Mouse (Mus musculus) limb, embryonic 13.5 days (tissue): ENCODE measurements at regions not wholly inside any gene's neighbourhood (a gene's known extent, or its start where the extent isn't known, plus 50 kb on each side); places are given as distances from the start of the nearest gene placed in this dataset.

Experiments
- ATAC-seq: fragments of 200-750 bp; cut with Nextera tagmentation; 2 replicates; pipeline ENCODE4 v1.8.0; 2017; ENCODE audit warnings: low read depth, moderate number of reproducible peaks, moderate TSS enrichment; ENCODE audit not compliant: low FRiP score
- H3K27ac ChIP-seq: fragments of 300-500 bp; sonication (generic); 2 replicates; pipeline ENCODE4 v1.5.1; 2015; ENCODE audit warnings: inconsistent platforms, mild to moderate bottlenecking, moderate library complexity
- H3K27me3 ChIP-seq: fragments of 300-500 bp; sonication (generic); 2 replicates; pipeline ENCODE4 v1.6.1; 2015; ENCODE audit warnings: mild to moderate bottlenecking, inconsistent platforms
- H3K36me3 ChIP-seq: fragments of 300-500 bp; sonication (generic); 2 replicates; pipeline ENCODE4 v1.6.1; 2015; ENCODE audit warnings: inconsistent platforms, mild to moderate bottlenecking, moderate library complexity
- H3K4me1 ChIP-seq: fragments of 300-500 bp; sonication (generic); 2 replicates; pipeline ENCODE4 v1.6.1; 2015; ENCODE audit warnings: inconsistent platforms
- H3K4me2 ChIP-seq: fragments of 300-500 bp; sonication (generic); replicated peaks from 2 replicates; pipeline ENCODE4 v1.6.1; 2015; ENCODE audit warnings: inconsistent platforms, mild to moderate bottlenecking, moderate library complexity
- H3K4me3 ChIP-seq: fragments of 300-500 bp; sonication (generic); 2 replicates; pipeline ENCODE4 v1.5.1; 2015; ENCODE audit warnings: moderate library complexity, mild to moderate bottlenecking, inconsistent platforms
- H3K9ac ChIP-seq: fragments of 300-500 bp; sonication (generic); 2 replicates; pipeline ENCODE4 v1.6.1; 2015; ENCODE audit warnings: mild to moderate bottlenecking, inconsistent platforms
- H3K9me3 ChIP-seq: fragments of 300-500 bp; sonication (generic); 2 replicates; pipeline ENCODE4 v1.6.1; 2016; ENCODE audit warnings: inconsistent platforms
- WGBS: fragments of 180-500 bp; shearing (Covaris S2); methylation state at CpG from one replicate; pipeline ENCODE4 v1.1.7; 2015; 5-methylcytosine and 5-hydroxymethylcytosine counted together

- Histone ChIP-seq H3K27ac (no peak overlapping the region), H3K36me3 (no peaks in the 10 kb centered on the region), H3K4me3 (no peak overlapping the region), H3K9me3 (no peaks in the 10 kb centered on the region), H3K4me1 (peaks cover 24% of the 10 kb centered on the region), H3K9ac (no peak overlapping the region), H3K4me2 (no peak overlapping the region), H3K27me3 (no peaks in the 10 kb centered on the region)
- ATAC-seq, result no peak
- 91% methylated on average over 5 of the region's 5 CpGs for WGBS
These were observed 277.7 kb downstream of the Tbc1d1 start for GRCm38 (mm10) chr5:64433786-64434185.

DNA sequence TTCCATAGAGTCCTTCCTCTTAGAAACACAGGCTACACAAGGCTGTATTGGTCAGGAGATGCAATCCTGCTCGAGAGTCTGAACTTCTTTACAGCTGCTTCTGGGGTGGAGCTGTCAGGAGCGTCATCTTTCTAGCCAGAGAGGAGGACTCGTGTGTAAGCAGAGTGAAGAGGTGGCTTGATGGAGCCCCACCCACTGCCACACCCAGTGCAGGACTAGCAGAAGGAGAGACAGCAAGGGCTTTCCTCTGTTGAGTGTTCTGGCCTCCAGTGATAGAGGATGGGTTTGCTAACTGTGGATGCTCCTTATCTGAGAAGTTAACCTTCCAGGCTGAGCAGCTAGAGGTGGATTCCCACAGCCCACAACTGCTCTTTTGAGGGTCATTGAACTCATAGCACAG is 279.4 kb downstream of the Tbc1d1 start:
- Histone ChIP-seq H3K9ac (no peak overlapping the region), H3K27me3 (no peaks in the 10 kb centered on the region), H3K4me3 (no peak overlapping the region), H3K4me1 (peaks cover 24% of the 10 kb centered on the region), H3K4me2 (no peak overlapping the region), H3K9me3 (no peaks in the 10 kb centered on the region), H3K27ac (no peak overlapping the region), H3K36me3 (no peaks in the 10 kb centered on the region)
- ATAC-seq, result no peak
- WGBS, result 48% methylated on average over 3 of the region's 3 CpGs

DNA sequence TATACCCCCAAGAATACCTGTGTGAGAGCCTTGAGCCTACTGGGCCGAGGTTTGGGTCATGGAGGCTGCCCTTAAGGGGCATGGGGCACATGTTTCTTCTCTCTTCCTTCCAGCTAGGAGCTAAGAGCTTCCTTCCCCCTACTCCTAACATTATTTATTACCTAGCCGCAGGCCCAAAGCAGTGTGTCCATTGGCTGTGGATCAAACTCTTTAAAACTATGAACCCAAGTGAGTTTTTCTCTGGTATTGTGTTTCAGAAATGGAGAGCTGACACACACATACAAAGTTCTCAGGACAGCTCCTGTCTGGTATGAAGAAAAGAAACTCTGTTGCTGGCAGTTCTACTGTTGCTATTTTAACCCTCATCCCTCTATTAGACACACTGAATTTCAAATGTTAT is 279.9 kb downstream of the Tbc1d1 start:
- no peak for ATAC-seq
- H3K4me2 ChIP-seq, result no peak overlapping the region
- H3K36me3 ChIP-seq, result no peaks in the 10 kb centered on the region
- no peak overlapping the region for H3K4me3 ChIP-seq
- H3K9me3 ChIP-seq, result no peaks in the 10 kb centered on the region
- H3K9ac ChIP-seq, result no peak overlapping the region
- peaks cover 27% of the 10 kb centered on the region for H3K4me1 ChIP-seq
- H3K27me3 ChIP-seq, result no peaks in the 10 kb centered on the region
- no peak overlapping the region for H3K27ac ChIP-seq
- WGBS, result 55% methylated on average over 2 of the region's 2 CpGs

GRCm38 (mm10) chr5:64437720-64438119 is 281.6 kb downstream of the Tbc1d1 start:
- H3K9me3 ChIP-seq, result no peaks in the 10 kb centered on the region
- H3K4me1 ChIP-seq, result peaks cover 32% of the 10 kb centered on the region
- no peak overlapping the region for H3K9ac ChIP-seq
- no peaks in the 10 kb centered on the region for H3K27me3 ChIP-seq
- H3K27ac ChIP-seq, result 0 out of 2 replicates have a peak overlapping the region, but pooled peaks have one; percentile 15
- ATAC-seq, result no peak
- H3K4me3 ChIP-seq, result no peak overlapping the region
- no peaks in the 10 kb centered on the region for H3K36me3 ChIP-seq
- WGBS, result 67% methylated on average over 5 of the region's 5 CpGs
- H3K4me2 ChIP-seq, result no peak overlapping the region

DNA sequence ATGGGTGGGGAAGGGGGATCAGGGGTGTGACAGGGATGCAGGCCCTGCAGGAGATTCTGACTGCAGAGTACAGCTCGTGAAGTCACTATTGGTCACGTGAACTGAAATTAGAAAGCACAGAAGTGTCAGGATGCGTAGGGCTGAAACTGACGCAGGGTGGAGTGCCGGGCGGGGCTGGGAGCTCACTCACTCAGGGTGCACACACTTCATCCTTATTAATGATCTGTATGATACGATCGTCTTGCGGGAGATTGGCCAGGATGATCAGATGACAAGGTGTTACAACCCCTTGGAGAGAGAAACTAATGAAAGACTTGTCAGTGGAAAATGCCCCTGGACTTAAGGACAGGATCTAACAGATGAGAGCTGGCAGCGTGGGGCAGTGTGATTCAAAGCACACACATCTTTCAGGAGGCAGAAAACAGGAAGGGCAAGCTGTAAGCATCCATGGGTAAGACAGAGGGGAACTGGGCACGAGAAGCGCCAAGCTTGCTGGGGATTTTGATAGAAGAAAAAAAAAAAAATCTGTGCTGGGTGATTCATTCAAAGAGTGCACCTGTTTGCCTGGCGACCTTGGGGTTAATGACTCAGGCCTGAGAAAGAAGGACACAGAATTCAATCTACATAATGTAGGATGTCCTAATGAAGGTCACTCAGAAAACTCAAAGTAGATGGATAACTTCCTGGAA is 282.5 kb downstream of the Tbc1d1 start:
- 76% methylated on average over 13 of the region's 13 CpGs for WGBS
- Histone ChIP-seq H3K4me3 (no peak overlapping the region), H3K4me1 (peaks cover 32% of the 10 kb centered on the region), H3K9me3 (no peaks in the 10 kb centered on the region), H3K27me3 (no peaks in the 10 kb centered on the region), H3K27ac (no peak overlapping the region), H3K36me3 (no peaks in the 10 kb centered on the region), H3K4me2 (no peak overlapping the region), H3K9ac (no peak overlapping the region)
- no peak for ATAC-seq

DNA sequence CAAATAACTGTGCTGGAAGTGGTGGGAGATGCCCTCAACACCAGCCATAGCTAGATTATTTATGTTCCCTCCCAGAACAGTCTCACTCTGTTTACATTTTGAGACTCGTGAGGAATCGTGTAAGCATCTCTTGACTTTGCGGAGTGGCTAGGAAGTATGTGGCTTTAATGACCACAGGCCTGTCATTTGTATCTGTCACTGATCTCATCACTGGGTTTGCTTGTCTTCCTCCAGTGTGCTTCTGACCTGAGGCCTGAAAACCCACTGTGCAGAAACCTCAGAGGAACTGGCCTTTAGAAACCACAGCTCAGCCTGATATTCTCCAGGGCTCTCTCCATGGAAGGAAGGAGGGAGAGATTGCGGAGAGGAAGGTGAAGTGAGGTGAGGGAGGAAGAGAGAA is 291.7 kb downstream of the Tbc1d1 start:
- Histone ChIP-seq H3K4me1 (peaks cover 3% of the 10 kb centered on the region; the same call in 1 of the 2 replicates), H3K9ac (no peak overlapping the region), H3K27ac (no peak overlapping the region), H3K4me3 (no peak overlapping the region), H3K4me2 (no peak overlapping the region), H3K9me3 (peaks cover 11% of the 10 kb centered on the region; the same call in 1 of the 2 replicates), H3K36me3 (no peaks in the 10 kb centered on the region), H3K27me3 (no peaks in the 10 kb centered on the region)
- ATAC-seq, result no peak
- WGBS, result 51% methylated on average over 4 of the region's 4 CpGs

DNA sequence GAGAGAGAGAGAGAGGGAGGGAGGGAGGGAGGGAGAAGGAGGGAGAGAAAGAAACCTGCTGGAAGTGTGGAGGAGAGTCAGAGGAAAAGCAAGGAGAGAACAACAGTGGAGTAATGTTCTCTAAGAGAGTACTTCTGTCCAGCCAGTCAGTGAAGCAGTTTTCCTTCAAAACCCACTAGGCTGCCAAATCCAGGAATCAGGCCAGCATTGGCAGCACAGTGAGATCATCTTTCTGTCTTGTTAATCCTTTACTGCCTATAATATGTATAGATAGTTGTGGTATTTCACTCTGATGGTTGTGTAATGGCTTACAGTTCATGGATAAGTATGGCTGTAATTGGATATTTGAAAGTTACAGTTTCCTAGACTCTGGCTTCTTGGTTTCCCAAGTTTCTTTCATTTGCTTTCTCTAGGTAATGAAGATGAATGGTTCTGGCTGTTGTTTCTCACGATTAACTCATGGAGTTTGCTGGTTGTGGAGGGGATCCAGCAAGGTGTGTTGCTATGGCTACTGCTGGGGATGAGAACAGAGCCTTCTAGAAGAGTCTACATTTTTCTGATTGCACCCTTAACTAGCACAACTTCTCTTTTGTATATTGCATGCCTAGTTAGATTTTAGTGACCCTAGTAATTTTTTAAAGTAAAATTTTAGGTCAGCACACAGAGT is 296.7 kb downstream of the Tbc1d1 start:
- H3K27ac ChIP-seq, result peak overlapping the region; percentile 11; the same call in 1 of the 2 replicates
- ATAC-seq, result no peak

DNA sequence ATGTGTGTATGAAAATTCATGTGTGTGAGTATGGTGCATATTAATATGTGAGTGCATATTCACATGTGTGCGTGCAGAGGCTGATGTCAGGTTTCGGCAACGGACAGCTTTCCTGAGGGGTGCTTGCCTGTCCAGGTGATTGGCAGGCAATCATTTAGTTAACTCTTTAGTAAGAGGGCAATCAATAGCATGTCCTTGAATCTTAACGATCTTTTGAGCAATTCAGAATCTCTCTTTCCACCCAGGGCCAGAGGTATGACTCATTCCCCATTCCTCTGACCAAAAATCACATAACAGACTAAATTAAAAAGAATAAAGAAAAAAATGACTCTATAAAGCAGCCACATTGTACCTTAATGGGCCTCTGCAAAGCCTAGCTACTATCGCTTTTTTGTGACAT is 303.7 kb downstream of the Tbc1d1 start:
- Histone ChIP-seq H3K36me3 (no peaks in the 10 kb centered on the region), H3K4me1 (peaks cover 6% of the 10 kb centered on the region; the same call in 1 of the 2 replicates), H3K27me3 (no peaks in the 10 kb centered on the region), H3K9me3 (no peaks in the 10 kb centered on the region), H3K4me2 (no peak overlapping the region), H3K27ac (no peak overlapping the region), H3K9ac (no peak overlapping the region), H3K4me3 (no peak overlapping the region)
- ATAC-seq, result no peak
- 85% methylated on average over 5 of the region's 5 CpGs for WGBS

More for the DNA sequence above, 296.7 kb downstream of the Tbc1d1 start:
- Histone ChIP-seq H3K27me3 (no peaks in the 10 kb centered on the region), H3K4me1 (peaks cover 13% of the 10 kb centered on the region; the same call in 1 of the 2 replicates), H3K4me3 (no peak overlapping the region), H3K9me3 (peaks cover 6% of the 10 kb centered on the region; the same call in 1 of the 2 replicates), H3K36me3 (no peaks in the 10 kb centered on the region), H3K4me2 (no peak overlapping the region), H3K9ac (no peak overlapping the region)
- 7% methylated on average over 1 of the region's 1 CpGs for WGBS

- Histone ChIP-seq H3K4me1 (peaks cover 6% of the 10 kb centered on the region; the same call in 1 of the 2 replicates), H3K27ac (no peak overlapping the region), H3K27me3 (no peaks in the 10 kb centered on the region), H3K4me2 (no peak overlapping the region), H3K4me3 (no peak overlapping the region), H3K9me3 (no peaks in the 10 kb centered on the region), H3K9ac (no peak overlapping the region), H3K36me3 (no peaks in the 10 kb centered on the region)
- no peak for ATAC-seq
- 92% methylated on average over 1 of the region's 1 CpGs for WGBS
These were observed 304.8 kb downstream of the Tbc1d1 start for GRCm38 (mm10) chr5:64460891-64461290.

- Histone ChIP-seq H3K4me1 (peaks cover 6% of the 10 kb centered on the region; the same call in 1 of the 2 replicates), H3K4me2 (no peak overlapping the region), H3K9me3 (no peaks in the 10 kb centered on the region), H3K4me3 (no peak overlapping the region), H3K27ac (no peak overlapping the region), H3K9ac (no peak overlapping the region), H3K36me3 (no peaks in the 10 kb centered on the region), H3K27me3 (no peaks in the 10 kb centered on the region)
- ATAC-seq, result no peak
- WGBS, result 76% methylated on average over 4 of the region's 4 CpGs
These were observed 305.5 kb downstream of the Tbc1d1 start for GRCm38 (mm10) chr5:64461592-64461991.

DNA sequence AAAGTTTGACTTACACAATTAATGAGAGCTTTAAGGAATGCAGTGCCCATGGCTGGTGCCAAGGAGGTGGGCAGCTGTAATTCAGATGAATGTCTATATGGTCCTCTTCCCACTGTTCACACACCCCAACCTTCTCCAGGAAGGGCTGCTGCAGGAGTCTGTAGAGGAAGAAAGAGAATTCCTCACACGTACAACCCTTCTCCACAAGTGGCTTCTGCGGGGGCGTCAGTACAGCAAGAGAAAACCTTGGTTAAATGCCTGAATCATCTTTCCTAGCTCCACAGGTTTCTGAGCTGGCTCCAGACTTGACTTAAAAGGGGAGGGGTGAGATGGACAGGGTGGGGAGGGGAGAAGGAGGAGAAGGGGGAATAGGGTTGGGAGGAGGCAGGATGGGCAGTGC is 306.3 kb downstream of the Tbc1d1 start:
- no peak overlapping the region for H3K4me3 ChIP-seq
- no peaks in the 10 kb centered on the region for H3K27me3 ChIP-seq
- no peaks in the 10 kb centered on the region for H3K36me3 ChIP-seq
- H3K9ac ChIP-seq, result no peak overlapping the region
- H3K4me1 ChIP-seq, result peaks cover 6% of the 10 kb centered on the region; the same call in 1 of the 2 replicates
- H3K4me2 ChIP-seq, result no peak overlapping the region
- H3K27ac ChIP-seq, result no peak overlapping the region
- WGBS, result 50% methylated on average over 3 of the region's 3 CpGs
- ATAC-seq, result no peak
- H3K9me3 ChIP-seq, result no peaks in the 10 kb centered on the region

- Histone ChIP-seq H3K9me3 (no peaks in the 10 kb centered on the region), H3K4me2 (no peak overlapping the region), H3K4me1 (peaks cover 6% of the 10 kb centered on the region; the same call in 1 of the 2 replicates), H3K4me3 (no peak overlapping the region), H3K27me3 (no peaks in the 10 kb centered on the region), H3K9ac (no peak overlapping the region), H3K27ac (no peak overlapping the region), H3K36me3 (no peaks in the 10 kb centered on the region)
- WGBS, result 61% methylated on average over 5 of the region's 5 CpGs
- ATAC-seq, result no peak
These were observed 307.5 kb downstream of the Tbc1d1 start for GRCm38 (mm10) chr5:64463570-64463969.
